Mouse (Mus musculus) layer of hippocampus, adult 18-20 months (tissue): ENCODE measurements around the gene Adamts5. TPM values are rescaled to one million over a fixed set of nuclear protein-coding genes. Genes with fewer than 3 reads are reported as not detected.

Experiments
- DNase-seq, 2 experiments: peaks; one replicate each; pipeline ENCODE4 v3.0.0; 2022; ENCODE audit warnings: low spot score in 2 of 2
- total RNA-seq, 2 experiments: library from RNA; stranded (reverse); gene quantifications; 2 replicates each; pipeline ENCODE4 v1.2.3; 2021

The Adamts5 gene
- total RNA-seq, 2 experiments from 2014 or later, result 0.43 to 0.57 TPM

DNA sequence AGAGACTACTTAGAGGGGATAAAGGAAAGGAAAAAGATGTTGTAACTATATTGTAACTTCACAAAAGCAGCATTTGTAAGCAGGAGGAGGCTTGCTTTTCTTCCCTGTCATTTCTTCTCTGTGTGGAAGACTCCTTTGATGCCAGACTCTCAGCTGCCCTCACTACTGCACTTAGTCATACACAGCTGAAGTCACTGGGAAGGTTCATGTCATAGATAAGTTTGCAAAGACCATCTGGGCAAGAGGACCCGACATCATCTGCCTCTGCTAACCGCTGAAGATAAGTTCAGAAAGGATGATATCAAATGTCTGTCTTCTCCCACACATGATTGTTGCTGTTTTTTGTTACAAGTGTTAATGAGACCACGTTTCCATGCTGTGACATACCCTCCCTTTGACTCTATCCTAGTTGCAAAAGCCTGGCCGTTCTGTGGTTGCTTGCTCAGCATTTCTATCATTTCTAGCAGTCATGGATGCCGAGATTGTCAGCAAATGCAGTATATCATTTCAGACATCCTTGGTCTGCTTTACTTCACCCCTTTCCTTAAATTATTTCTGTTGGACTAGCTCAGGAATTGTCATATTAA, 79.2 kb downstream of the Adamts5 start:
- DNase-seq, result no peak

DNA sequence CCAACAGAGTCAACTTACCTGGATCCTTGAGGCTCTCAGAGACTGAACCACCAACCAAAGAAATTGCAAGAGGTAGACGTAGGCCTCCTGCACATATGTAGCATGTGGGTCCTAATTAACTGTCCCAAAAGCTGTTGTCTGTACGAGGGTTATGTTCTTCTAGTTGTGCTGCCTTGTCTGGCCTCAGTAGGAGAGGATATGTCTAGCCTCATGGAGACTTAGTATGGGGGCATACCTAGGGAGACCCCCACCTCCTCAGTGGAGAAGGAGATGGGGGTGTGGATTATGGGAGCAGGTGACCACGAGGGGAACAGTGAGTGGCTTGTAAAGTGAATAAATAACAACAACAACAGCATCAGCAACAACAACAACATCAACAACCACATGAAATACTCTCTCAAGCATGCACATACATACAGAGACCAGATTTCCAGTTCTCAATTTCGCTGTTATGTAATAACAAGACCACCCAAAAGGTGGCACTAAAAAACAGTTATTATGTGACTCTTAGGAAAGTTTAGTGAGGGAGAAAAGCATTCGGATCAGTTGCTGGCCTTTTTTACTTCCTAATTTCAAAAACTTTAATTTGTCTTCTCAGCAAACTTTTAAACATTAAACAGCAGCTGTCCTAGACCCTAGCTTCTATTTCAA, 81.7 kb downstream of the Adamts5 start:
- no peak for DNase-seq

DNA sequence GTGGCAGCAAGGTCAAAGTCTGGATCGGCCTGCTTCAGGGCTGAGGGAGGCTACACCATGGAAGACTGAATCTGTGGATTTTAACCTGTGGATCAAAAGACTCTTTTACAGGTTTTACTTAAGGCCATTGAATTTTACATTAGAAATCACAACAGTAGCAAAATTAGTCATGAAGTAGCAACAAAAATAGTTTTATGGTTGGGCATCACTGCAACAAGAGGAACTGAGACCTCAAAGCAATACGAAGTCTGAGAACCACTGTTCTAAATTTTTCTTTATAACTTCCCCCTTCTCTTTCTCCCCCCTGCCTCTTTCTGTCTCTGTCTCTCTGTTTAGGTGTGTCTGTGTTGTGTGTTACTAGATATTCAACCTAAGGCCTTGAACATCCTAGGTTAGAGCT, 87.5 kb downstream of the Adamts5 start:
- no peak for DNase-seq

DNA sequence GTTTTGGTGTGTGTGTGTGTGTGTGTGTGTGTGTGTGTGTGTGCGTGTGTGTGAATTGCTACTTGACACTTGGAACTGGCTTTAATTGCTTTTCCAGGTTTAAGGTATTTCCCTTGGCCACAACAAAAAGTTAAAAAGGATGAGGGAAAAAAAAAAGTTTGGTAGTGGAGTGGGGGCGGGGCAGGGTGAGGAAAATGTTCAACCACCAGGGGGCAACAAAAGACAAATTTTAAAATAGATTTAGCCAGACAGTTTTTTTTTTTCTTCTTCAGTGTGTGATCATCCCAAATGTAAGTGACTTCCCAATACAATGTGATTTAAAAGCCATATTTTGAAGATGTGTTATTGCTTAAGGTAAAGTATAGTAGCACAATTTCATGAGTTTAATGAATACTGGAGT, 94.0 kb downstream of the Adamts5 start:
- peak in 1 of 2 experiments; percentile 81 for DNase-seq

DNA sequence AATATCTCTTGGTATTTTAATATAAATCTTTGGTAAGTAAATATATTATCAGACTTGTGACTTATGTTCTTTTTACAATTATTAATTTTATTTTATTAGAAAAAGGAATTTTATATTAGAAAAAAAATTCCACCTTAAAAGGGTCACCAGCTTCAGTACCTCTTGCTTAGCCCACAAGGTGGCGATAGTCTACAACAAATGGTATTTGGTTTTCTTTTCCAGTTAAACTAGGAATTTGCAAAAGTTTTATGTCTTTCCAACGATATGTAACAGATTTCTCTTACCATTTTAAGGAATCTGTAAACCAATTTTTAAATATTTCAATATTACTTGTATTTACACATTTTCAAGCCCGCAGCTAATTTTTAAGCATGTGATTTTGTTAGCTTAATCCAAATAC, 94.6 kb downstream of the Adamts5 start:
- peak in 1 of 2 experiments; percentile 81 for DNase-seq

Other genes with a start within 250 kb of the Adamts5 start
- gene Adamts1, start 98.7 kb downstream of the Adamts5 start, total RNA-seq, result 10 to 100 TPM; 20.3 to 25.1 TPM